Comparison of ENCODE assay signal across 30 mouse cellular contexts in genomic region chr19:7224253-7224652, GRCm38 (mm10). TPM values are rescaled to one million over a fixed set of nuclear protein-coding genes. Genes with fewer than 3 reads are reported as not detected.
"Had no signal": no experiment of that assay in that cellular context is flagged by ENCODE, and none has a peak within 500 bp of the region (broad histone marks: within the 10 kb centered on the region; RNA-seq: fewer than 3 reads in every experiment).

No protein-coding gene starts in this region.

- H3K27ac ChIP-seq: heart, adult 2 months; heart, embryonic 10.5 days; heart, embryonic 13.5 days; heart, embryonic 15.5 days; hindbrain, embryonic 10.5 days; hindbrain, embryonic 12.5 days; hindbrain, embryonic 13.5 days; hindbrain, embryonic 14.5 days; hindbrain, embryonic 15.5 days; hindbrain, postnatal 0 days; intestine, embryonic 15.5 days; kidney, embryonic 15.5 days; kidney, postnatal 0 days; layer of hippocampus, adult 2 months; left cerebral cortex, adult 2 months had no signal

- H3K4me1 ChIP-seq: heart, embryonic 15.5 days; hindbrain, embryonic 10.5 days; hindbrain, embryonic 12.5 days; hindbrain, embryonic 13.5 days; hindbrain, embryonic 15.5 days had no signal

- ATAC-seq: hindbrain, embryonic 16.5 days; hindbrain, postnatal 0 days; inflammation-experienced regulatory T-cells, adult 6 months; intestine, embryonic 15.5 days; intestine, embryonic 16.5 days; intestine, postnatal 0 days had no signal

- DNase-seq: heart, postnatal 14 days; heart, postnatal 36 days; heart, postnatal 4 days; kidney, adult 18-20 months; kidney, postnatal 10 days; kidney, postnatal 14 days; kidney, postnatal 4 days; layer of hippocampus, adult 9-11 months; layer of hippocampus, postnatal 36 days had no signal

- H3K4me3 ChIP-seq: heart, adult 2 months; heart, embryonic 10.5 days; heart, embryonic 12.5 days; heart, embryonic 13.5 days; heart, embryonic 15.5 days; hindbrain, embryonic 10.5 days; hindbrain, embryonic 12.5 days; hindbrain, embryonic 13.5 days; hindbrain, embryonic 15.5 days; intestine, embryonic 15.5 days; kidney, embryonic 15.5 days; layer of hippocampus, adult 2 months; left cerebral cortex, adult 2 months had no signal

- H3K9ac ChIP-seq: heart, embryonic 12.5 days; heart, embryonic 15.5 days; hindbrain, embryonic 12.5 days; hindbrain, embryonic 13.5 days; hindbrain, embryonic 14.5 days; hindbrain, embryonic 15.5 days; intestine, embryonic 15.5 days; kidney, embryonic 15.5 days had no signal

- H3K4me2 ChIP-seq: heart, embryonic 11.5 days; heart, embryonic 12.5 days; heart, embryonic 13.5 days; heart, embryonic 15.5 days; hindbrain, embryonic 12.5 days; hindbrain, embryonic 13.5 days; hindbrain, embryonic 14.5 days; hindbrain, embryonic 15.5 days; intestine, embryonic 15.5 days; kidney, embryonic 15.5 days had no signal

- H3K27me3 ChIP-seq: heart, embryonic 12.5 days; heart, embryonic 13.5 days; heart, embryonic 15.5 days; hindbrain, embryonic 12.5 days; hindbrain, embryonic 13.5 days; hindbrain, embryonic 15.5 days; intestine, embryonic 15.5 days; kidney, embryonic 15.5 days had no signal

- H3K9me3 ChIP-seq: heart, embryonic 10.5 days; heart, embryonic 12.5 days; heart, embryonic 13.5 days; heart, embryonic 15.5 days; hindbrain, embryonic 12.5 days; hindbrain, embryonic 13.5 days; hindbrain, embryonic 15.5 days; intestine, embryonic 15.5 days; kidney, embryonic 15.5 days had no signal

RNA-seq across cellular contexts. Expression of gene Rcor2, which starts 42.9 kb away (rescaled TPM):
- polyA plus RNA-seq: inflammation-experienced regulatory T-cells, adult 6 months had no signal
